Mouse (Mus musculus): Measurements from ENCODE around the gene Fbxo28.

DNA sequence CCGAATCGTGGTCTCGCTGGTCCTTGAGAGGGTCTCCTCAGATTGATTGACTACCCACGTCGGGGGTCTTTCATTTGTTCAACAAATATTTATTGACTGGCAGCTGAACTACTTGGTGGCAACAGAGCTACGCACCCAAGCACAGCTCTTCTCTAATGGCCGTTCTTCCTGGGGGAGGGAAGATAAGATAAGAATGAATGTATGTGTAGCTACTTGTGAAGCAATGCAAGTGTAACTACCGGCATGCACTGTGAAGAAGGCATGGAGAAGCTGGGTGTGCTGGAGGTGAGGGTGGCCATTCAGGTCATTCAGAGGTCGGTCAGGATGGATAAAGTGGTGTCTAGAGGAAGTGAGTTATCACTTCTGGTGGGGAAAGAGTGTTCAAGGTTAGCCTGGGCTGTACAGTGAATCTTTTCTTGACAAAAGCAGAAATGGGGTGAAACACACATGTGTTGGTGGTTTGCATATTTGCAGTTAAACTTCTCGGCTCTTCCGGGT, 75.4 kb downstream of the Fbxo28 start:
- no peak for TF ChIP-seq CTCF (IDR thresholded peaks at IDR 0.05 in 2 of 3, conservative IDR thresholded peaks at IDR 0.05 in 1 of 3; ENCODE audit: control insufficient read depth in 1 of 3, insufficient read depth in 1 of 3, low read depth in 2 of 3, low read length in 3 of 3, poor library complexity in 1 of 3, severe bottlenecking in 1 of 3)
- peak; percentile 46 to 78; a peak in 3 of 4 replicates for TF ChIP-seq EP300 (IDR thresholded peaks at IDR 0.05; ENCODE audit: low read depth in 1 of 2, low read length in 2 of 2)
- no peak for TF ChIP-seq POLR2A (IDR thresholded peaks at IDR 0.05; ENCODE audit: control insufficient read depth in 1 of 2, insufficient read depth in 1 of 2, low read depth in 1 of 2, low read length in 2 of 2, poor library complexity in 1 of 2)
- TF ChIP-seq NRF1 (IDR thresholded peaks at IDR 0.05; ENCODE audit: insufficient read depth, low read depth, low read length, poor library complexity, severe bottlenecking) = no peak
- TF ChIP-seq MYC (IDR thresholded peaks at IDR 0.05; ENCODE audit: low read depth, low read length) = no peak
- TF ChIP-seq TBP (IDR thresholded peaks at IDR 0.05; ENCODE audit: low read depth, low read length) = 0 out of 2 replicates have a peak, but pooled peaks have one; percentile 21
- TF ChIP-seq ZNF384 (IDR thresholded peaks at IDR 0.05; ENCODE audit: low read depth, low read length) = no peak
- peak; percentile 76 for TF ChIP-seq GATA1 (IDR thresholded peaks at IDR 0.05; ENCODE audit: low read depth, low read length)
- no peak for TF ChIP-seq RCOR1 (IDR thresholded peaks at IDR 0.05; ENCODE audit: low read depth, low read length)
- TF ChIP-seq SMC3 (IDR thresholded peaks at IDR 0.05; ENCODE audit: low read depth, low read length) = no peak
- TF ChIP-seq UBTF (IDR thresholded peaks at IDR 0.05; ENCODE audit: borderline replicate concordance, insufficient read depth, low read depth, low read length) = no peak
- TF ChIP-seq POLR2AphosphoS2 (IDR thresholded peaks at IDR 0.05; ENCODE audit: low read length) = no peak
- TF ChIP-seq KAT2A (conservative IDR thresholded peaks at IDR 0.05; ENCODE audit: low read depth, low read length) = no peak

Data from MEL (cell line).